Mouse (Mus musculus): Measurements from ENCODE around the gene Clca3b.
"Not testable (repeated sequence)": the region's sequence is repeated elsewhere in the genome, so short reads cannot be mapped to it uniquely, and the experiment has no call there.

GRCm38 (mm10) chr3:144813336-144813735 is 35.8 kb downstream of the Clca3b start:
- TF ChIP-seq CTCF, EP300 (IDR thresholded peaks at IDR 0.05): not testable (repeated sequence)
